Mouse (Mus musculus) gonadal fat pad, adult 2 months (tissue): ENCODE measurements around the gene Aarsd1. TPM values are rescaled to one million over a fixed set of nuclear protein-coding genes. Genes with fewer than 3 reads are reported as not detected.
"Not testable (repeated sequence)": the region's sequence is repeated elsewhere in the genome, so short reads cannot be mapped to it uniquely, and the experiment has no call there.

Experiments
- DNase-seq: peaks from one replicate; pipeline ENCODE4 v3.0.0-alpha.2; 2012; ENCODE audit warnings: low read depth
- polyA plus RNA-seq: library from polyadenylated mRNA; depleted of rRNA; stranded (reverse); fragments of >200 nt; gene quantifications from 2 replicates; pipeline ENCODE4 v1.2.3, GENCODE M21; 2012; rRNA removed

The Aarsd1 gene
- 30.4 and 33.7 TPM in 2 replicates for polyA plus RNA-seq

DNA sequence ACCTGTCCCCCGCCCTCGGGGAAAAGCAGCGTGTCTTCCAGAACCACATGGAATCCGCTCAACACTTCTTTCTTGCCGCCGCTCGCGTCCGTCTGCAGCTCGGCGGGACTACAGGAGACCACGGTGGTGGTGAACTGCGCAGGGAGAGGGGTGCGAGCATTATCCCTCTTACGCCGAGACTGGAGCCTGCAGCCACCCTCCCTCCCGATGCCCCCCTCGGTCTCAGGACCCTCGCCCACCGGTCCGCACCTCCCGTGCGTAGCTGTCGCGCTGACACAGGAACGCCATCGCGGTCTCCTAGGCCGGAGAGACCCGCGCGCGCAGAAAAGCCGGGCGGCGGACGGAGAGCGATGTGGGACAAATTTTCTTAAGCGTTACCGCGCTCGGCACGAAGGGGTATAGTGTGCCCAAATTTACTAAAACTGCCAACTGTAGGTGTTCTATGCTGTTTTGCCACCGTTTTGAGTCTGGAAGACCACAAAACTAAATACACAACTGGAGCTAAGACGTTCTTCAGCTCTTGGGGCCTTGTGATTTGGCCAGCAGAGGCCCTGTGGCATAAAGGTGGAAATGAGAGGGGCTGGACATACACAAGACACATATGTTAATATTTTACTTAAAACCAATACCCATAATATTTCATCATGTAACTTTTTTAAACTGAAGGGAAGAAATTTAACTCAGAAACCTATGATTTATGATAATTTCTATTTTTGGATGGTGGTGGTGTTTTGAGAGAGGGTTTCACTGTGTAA, at the start of gene Aarsd1:
Gene Aarsd1, minus strand, starts transcription at position 515 of the 755 bp plus-strand sequence.
- no peak for DNase-seq

DNA sequence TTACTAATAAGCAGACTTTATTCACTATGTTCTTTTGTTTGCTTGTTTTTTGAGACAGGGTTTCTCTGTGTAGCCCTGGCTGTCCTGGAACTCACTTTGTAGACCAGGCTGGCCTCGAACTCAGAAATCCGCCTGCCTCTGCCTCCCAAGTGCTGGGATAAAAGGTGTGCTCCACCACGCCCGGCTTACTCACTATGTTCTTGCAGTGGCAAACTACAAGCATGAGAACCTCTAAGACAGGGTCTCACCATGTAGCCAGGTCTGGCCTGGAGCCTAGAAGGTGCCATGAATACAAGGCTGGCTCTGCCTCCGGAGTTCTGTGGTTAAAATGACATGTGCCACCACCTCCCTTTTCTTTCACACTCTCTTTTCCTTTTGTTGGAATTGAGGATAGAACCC, 49.1 kb upstream of the Aarsd1 start:
- not testable (repeated sequence) for DNase-seq

DNA sequence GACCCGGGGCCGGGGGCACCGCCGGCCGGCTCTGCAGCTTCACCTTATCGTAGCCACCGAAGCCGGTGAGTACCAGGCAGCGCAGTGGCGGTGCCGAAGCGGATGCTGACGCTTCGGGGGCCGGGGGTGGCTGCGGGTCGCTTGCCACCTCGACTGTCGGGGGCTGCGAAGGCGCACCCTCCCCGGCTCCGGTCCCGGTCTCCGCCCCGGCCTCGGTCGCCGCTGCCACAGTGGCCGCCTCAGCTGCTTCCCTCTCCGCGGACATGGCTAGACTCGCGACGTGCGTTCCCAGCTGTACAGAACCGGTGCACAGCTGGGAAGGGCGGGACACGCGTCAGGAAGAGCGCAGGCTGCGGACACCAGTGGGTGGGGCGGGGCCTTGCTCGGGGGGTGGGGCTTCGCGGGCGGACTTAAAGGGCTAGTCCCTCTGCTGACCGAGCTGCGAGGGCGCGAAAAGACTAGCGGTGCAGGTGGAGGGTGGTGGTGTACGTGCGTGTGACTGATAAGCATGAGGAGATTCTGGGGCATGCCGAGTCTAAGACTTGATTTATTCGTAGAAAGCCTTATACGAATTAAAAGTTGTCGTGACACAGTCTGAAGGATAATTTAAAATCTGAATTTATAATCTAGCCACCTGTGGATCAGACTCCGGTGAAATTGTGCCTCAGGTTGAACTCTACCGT, 48.6 kb upstream of the Aarsd1 start, which contains the start of gene Vat1:
Gene Vat1, minus strand, starts transcription at position 362 of the 683 bp plus-strand sequence.
- no peak for DNase-seq

DNA sequence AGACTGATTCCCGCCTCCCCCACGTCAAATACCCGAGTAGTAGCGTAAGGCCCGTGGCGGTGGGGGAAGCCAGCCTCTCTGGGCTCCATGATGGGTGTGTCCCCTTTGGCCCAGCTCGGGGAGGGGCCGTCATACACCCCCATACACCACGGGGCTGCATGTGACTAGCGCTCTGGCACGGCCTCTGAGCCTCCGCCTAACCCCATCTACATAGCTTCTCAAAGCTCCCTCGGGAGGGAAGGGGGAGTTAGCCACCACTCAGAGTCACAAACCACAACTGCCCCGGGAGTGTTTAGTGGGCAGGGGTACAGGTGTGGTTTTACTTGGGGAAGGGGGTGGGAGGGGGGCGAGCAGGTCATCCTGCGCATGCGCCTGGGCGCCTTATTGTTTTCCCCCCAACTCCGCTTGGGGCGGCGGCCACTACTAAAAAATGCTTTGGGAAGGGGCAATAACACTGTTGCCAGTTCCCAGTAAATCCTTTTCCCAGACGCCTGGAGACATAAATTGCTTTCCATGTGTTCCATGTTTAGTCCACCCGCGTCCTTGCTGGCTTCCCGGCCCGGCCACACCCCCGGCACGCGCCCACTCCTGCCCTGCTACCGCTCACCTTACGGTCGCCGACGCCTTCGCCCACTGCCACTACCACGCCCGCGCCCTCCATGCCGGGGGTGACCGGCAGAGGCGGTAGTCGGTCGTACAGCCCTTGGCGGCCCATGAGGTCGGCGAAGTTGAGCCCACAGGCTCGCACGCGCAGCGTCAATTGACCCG, 47.9 kb upstream of the Aarsd1 start:
- no peak for DNase-seq

DNA sequence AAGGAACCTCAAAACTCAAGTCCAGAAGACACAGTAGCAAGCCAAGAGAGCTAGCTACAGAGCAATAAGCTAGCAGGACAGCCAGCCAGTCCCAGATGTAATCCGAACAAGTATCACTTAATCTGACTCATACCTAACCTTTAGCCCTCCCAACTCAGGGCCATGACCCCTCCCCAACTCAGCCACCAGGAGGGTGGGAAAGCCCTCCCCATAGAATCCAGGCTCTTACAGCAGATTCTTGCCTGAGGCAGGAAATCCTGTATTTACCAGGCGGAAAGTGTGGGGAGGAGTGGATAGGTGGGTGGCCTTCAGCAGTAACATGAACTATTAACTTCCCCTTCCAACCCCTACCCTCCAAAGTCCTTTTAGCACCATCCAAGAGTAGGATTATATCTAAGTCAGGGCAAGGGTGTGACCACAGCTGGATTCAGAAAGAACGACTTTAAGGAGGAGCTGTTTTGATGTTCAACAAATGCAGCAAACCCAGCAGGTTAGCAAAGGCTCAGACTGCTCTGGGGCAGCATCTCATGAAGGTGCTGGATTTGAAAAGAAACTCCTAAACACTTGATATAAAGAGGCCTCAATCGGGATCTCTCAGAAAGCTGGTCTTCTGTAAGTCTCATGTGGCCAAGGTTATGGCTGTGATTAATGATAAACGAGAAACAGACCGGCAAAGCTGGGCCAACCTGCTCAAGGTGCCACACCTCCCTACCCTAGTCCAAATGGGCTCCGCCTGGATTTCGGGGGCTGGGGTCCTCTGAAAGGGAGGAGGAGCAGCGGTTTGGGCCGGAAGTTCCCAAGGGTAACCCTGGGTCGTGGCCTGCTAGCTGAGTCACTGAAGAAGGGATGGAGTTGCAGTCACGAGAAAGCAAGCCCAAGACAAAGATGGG, 47.0 kb upstream of the Aarsd1 start, which contains the start of gene Rnd2:
Gene Rnd2, plus strand, starts transcription at position 789 of the 890 bp plus-strand sequence.
- no peak for DNase-seq

DNA sequence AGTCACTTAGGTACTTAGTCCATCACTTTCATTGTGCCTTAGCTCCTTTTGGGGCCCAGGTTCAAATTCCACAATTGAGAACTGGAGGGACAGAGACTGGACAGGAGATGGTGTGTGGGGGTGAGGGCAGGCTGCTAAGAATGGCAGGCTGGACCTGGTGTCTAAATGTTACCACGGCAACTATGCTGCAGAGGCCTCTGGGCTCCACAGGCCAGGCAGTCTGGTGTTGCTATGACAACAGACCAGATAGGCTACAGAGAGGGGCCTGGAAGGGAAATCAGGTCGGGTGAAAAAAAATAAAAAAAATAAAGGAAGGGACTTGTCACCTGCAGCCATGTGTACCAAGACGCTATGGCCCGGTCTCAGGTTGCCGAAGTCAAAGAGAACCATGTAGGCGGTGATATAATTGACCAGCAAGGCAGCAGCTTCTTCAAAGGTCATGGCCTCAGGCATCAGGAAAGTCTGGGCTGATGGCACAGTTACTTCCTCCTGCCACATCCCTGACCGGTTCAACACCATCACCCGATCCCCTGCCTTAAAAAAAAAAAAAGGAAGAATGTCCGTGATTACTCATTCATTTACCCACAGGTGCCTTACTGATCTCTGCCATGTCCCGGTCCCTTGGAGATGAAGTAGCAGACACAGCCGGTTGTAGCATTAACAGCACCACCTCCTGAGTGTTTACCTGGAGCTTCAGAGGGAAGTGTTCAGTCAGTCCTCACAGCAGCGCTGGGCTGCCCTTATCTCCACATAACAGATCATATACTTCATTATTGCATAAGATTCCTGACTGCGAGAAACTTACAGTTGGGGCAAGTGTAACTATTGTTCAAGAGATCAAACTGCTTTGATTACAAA, 45.4 kb upstream of the Aarsd1 start:
- no peak for DNase-seq

DNA sequence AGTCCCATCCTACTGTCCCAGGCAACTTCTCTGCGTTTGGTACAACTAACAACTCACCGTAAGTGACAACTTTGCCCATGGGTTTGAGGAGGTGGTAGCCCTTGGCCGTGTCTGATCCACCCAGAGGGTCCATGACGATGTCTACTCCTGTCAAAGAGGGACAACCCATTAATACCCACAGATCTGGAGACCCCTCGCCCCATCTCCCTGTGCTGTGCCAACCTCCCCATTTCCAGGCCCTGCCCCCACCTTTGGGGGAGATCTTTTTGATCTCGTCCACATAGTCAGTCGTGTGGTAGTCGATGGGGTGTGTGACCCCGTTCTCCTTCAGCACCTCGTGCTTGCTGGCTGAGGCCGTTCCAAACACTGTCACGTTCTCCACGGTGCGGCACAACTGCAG, 44.7 kb upstream of the Aarsd1 start:
- DNase-seq, result no peak

DNA sequence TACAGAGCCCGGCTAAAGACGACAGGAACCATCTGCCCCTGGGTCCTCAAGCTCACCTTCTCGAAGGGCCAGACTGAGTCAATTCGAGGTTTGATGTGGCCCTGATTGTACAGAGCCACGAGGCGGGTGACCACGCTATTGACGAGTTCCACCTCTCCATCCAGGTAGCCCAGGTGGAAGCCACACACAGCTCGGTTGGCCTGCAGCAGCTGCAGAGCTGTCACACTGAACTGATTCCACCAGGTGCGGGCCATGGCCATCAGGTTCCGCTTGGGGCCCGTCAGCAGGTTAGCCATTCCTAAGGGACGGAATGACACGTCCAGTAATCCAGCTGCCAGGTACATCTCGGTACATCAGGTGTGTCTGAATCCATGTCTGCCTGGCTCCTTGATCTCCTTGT, 42.9 kb upstream of the Aarsd1 start:
- no peak for DNase-seq

DNA sequence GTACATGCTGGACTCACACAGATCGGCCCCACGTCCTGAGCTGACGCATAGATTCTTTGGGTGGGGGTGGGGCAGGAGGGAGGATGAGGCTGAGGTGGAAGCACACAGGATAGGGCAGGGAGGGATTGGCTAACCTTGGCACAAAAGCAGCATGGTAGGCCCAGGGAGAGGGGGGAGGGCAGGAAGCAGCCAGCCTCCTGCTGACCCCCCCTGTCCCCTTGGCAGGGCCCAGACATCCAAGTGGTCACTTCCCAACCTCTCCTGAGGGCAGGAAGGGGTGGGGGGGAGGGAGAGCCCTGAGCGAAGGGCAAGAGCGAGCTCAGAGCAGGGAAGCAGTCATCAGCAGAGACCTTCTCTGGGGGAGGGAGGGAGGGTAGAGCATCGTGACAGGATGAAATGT, 42.3 kb upstream of the Aarsd1 start:
- no peak for DNase-seq

DNA sequence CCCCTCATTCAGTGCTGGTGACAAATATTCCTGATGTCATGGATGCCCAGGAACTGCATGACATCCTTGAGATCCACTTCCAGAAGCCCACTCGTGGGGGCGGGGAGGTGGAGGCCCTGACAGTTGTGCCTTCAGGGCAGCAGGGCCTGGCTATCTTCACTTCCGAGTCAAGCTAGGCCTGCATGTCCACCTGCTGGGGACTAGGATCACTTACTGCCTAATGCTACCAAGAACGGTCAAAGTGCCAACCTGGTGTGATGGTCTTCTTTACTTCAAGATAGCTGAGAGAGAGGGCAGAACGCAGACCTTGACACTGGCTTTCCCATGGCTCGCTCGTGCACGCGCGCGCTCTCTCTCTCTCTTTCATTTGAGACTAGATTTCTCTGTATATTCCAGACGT, 40.8 kb upstream of the Aarsd1 start:
- DNase-seq, result no peak

DNA sequence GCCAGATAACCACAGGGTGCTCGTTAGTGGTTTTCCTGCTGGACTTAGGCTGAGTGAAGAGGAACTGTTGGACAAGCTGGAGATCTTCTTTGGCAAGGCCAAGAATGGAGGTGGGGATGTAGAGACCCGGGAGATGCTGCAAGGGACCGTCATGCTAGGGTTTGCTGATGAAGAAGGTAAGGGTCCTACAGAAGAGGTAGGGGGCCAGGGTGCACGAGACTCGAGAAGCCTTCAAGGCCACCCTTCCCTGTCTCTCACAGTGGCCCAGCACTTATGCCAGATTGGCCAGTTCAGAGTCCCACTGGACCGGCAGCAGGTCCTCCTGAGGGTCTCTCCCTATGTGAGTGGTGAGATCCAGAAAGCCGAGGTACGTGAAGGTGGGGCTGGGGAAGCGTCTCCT, 40.2 kb upstream of the Aarsd1 start:
- DNase-seq, result no peak

DNA sequence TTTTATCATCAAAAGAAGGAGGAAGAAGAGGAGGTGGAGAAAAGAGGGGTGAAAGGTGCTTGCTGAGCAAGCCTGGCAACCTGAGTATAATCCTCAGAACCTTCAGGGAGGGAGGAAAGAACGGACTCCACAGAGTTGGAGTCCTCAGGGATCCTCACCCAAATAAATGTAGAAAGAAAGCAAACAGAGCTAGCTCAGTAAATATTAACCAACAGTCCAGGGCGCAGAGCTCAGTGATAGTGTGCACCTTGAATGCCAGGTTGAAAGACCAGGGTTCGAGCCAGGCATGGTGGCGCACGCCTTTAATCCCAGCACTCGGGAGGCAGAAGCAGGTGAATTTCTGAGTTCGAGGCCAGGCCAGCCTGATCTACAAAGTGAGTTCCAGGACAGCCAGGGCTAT, 38.2 kb upstream of the Aarsd1 start:
- DNase-seq, result no peak

DNA sequence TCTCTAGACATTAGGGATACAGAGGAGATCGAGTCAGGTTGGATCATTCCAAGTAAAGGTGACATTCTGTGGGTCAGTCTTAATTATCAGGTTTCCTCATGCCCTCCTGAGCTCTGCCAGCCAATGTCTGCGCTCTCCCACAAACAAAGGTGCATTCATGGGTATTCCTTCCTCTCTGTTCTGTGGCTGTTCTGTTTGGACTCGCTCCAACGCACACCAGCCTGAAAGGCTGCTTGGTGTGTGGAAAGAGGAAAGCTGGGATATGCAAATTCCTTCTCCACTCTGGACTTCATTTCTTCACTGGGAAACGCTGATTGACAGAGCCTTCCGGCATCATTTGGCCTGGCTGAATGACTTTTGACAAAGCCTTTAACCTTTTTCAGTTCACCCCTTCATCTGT, 37.3 kb upstream of the Aarsd1 start:
- peak; percentile 87 for DNase-seq

DNA sequence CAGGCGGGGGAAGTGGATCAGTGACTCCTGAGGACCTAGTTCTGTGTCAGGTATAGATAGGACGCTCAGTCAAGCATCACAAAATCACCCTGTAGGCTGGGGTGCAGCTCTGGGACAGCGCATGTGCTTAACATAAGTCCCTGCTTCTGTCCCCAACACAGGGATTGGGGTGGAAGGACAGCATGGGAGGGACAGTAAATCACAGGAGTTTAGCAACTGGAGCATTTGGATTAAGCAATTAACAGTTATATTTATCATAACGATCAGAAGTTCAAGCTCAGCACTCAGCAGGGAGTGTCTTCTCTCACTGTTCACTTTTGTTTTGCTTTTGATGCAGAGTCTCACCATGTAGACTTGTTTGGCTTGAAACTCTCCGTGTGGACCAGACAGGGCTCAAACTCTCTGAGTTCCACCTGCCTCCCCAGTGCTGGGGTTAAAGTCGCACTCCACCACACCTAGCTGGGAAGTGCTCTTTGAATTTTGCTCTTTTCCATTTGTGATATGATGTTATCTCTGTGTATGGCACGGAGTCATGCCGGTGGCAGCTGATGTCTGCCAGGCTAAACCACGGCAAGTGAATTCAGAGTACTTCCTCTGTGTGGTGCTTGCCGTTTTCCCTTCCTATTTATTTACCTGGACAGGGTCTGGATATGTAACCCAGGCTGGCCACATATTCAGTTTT, 34.8 kb upstream of the Aarsd1 start:
- DNase-seq, result peak; percentile 65

DNA sequence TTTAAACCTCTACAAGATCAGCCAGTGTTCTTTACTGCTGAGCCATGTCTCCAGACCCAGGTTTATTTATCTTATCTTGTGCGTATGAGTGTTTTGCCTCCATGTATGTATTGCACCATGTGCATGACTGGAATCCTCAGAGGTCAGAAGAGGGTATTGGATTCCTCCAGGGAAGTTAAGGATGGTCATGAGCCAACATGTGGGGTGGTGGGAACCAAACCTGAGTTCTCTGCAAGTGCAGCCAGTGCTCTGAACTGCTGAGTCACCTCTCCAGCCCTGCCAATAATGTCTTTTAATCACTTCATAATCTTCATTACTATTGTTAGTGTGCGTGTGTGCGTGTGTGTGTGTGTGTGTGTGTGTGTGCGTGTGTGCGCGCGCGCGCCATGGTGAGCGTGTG, 34.1 kb upstream of the Aarsd1 start:
- DNase-seq, result peak; percentile 70

DNA sequence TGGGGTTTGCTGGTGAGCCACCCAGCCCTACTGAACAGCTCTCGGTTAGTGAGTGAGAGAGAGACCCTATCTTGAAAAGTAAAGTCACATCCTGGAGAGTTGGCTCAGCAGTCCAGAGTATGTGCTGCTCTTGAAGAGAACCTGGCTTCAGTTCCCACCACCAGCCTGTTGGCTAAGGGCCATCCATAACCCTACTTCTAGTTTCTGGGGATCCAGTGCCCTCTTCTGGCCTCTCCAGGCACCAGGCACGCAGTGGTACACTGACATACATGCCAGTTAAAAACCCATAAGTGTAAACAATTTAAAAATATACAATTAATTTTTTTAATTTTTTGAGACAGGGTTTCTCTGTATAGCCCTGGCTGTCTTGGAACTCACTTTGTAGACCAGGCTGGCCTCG, 33.0 kb upstream of the Aarsd1 start:
- no peak for DNase-seq

DNA sequence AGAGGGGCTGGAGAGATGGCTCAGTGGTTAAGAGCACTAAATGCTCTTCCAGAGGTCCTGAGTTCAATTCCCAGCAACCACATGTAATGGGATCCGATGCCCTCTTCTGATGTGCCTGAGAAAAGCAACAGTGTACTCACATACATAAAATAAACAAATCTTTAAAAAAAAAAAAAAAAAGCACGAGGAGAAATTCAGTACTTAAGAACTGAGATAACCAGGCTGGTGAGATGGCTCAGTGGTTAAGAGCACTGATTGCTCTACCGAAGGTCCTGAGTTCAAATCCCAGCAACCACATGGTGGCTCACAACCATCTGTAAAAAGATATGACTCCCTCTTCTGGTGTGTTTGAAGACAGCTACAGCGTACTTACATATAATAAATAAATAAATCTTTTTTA, 32.2 kb upstream of the Aarsd1 start:
- not testable (repeated sequence) for DNase-seq

DNA sequence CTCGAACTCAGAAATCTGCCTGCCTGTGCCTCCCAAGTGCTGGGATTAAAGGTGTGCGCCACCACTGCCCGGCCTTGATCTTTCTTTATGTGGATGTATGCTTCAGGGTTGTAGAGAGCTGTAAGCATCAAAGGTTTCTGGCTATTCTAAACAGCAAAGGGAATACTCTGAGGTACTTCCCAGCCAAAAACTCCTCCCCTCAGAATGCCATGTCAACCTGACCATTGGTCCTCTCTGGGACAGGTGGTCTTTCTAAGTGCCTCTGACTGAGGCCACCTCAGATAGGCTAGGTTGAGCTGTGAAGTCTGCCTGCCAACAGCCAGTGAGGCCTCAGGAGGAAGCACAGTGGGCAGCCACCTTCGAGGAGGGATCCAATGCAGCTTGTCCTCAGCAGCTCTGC, 31.5 kb upstream of the Aarsd1 start:
- no peak for DNase-seq

DNA sequence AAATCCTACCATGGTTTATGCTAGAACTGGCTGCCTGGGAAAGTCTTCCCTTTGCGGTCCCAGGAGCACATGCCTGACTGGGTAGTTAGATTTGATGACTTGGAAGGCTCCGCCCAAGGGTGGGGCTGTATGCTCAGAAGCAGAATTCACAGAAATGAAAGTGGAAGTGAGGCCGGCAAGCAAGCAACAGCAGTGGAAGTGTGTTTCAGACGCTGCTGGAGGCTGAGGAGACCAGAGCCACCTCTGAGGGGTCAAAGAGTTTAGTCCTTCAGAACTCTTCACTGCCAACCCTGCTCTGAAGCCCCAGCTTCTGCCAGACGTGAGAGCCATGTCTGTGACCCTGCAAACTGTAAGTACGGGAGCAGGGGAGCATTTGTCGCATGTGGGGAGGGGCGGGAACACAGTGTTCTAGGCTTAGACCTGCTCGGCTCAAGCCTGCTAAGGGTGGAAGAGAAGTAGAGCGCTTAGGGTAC, 30.9 kb upstream of the Aarsd1 start, which contains the start of gene Ifi35:
Gene Ifi35, plus strand, starts transcription at position 134 of the 473 bp plus-strand sequence.
- no peak for DNase-seq

DNA sequence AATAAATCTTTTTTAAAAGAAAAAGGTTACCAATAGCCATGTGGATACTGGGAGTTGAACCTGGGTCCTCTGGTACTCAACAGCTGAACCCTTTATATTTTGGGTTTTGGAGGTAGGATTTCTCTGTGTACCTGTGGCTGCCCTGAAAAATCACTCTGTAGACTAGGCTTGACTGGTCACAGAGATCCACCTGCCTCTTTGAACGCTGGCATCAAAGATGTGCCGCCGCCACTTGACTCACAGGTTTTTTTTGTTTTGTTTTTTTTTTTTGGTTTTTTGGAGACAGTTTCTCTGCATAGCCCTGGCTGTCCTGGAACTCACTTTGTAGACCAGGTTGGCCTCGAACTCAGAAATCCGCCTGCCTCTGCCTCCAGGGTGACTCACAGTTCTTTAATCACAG, 30.4 kb upstream of the Aarsd1 start:
- DNase-seq, result no peak
